Mouse (Mus musculus) frontal cortex, adult (tissue): ENCODE data around the gene Fbxl18.
"Not testable (repeated sequence)": the region's sequence is repeated elsewhere in the genome, so short reads cannot be mapped to it uniquely, and the experiment has no call there.

ENCODE experiments used
- ATAC-seq: cut with Nextera tagmentation; 2 replicates; pipeline ENCODE4 v1.9.2; 2017; ENCODE audit warnings: mild to moderate bottlenecking, moderate library complexity, mixed read lengths; ENCODE audit not compliant: low TSS enrichment

Fbxl18 gene

GRCm38 (mm10) chr5:142900651-142901050, 5.4 kb upstream of the Fbxl18 start:
- no peak for ATAC-seq

GRCm38 (mm10) chr5:142899932-142900533, 4.8 kb upstream of the Fbxl18 start:
- no peak for ATAC-seq

GRCm38 (mm10) chr5:142899057-142899601, 3.9 kb upstream of the Fbxl18 start:
- peak; percentile 69 for ATAC-seq

DNA sequence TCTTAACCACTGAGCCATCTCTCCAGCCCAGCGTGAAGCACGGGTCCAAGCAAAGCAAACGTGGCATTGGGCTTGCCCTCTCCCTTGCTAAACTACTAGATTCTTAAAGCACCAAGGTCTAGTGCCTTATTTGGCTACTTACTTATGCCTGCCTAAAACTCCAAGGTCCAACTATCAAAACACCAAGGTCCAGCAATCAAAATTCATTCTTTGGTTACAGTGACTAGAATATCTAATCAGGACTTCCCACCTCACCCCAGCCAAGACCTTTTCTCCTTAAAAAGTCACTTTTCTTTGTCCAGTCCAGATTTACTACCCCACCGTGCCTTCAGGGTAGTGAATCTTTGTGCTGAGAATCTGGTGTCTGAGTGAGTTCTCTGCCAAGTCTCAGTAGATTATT, 3.1 kb upstream of the Fbxl18 start:
- ATAC-seq = no peak

GRCm38 (mm10) chr5:142897568-142898248, 2.5 kb upstream of the Fbxl18 start:
- ATAC-seq = no peak

- no peak for ATAC-seq
These were observed 1.5 kb upstream of the Fbxl18 start for GRCm38 (mm10) chr5:142896713-142897112.

GRCm38 (mm10) chr5:142896192-142896591, 971 bp upstream of the Fbxl18 start:
- ATAC-seq = no peak

- no peak for ATAC-seq
These were observed 3.8 kb downstream of the Fbxl18 start for GRCm38 (mm10) chr5:142891396-142891795.

DNA sequence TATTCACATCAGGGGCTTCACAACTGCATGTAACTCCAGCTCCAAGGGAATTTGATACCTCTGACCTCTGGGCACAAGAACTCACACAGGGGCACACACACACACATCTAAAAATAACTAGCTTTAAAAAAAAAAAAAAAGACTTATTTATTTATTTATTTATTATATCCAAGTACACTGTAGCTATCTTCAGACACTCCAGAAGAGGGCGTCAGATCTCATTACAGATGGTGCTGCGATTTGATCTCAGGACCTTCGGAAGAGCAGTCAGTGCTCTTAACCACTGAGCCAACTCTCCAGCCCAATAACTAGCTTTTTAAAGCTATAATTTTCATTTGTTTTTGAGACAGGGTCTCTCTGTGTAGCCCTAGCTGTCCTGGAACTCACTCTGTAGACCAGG, 7.7 kb downstream of the Fbxl18 start:
- ATAC-seq = not testable (repeated sequence)

GRCm38 (mm10) chr5:142886761-142887160, 8.5 kb downstream of the Fbxl18 start:
- ATAC-seq = no peak

- ATAC-seq = no peak
These were observed 9.0 kb downstream of the Fbxl18 start for GRCm38 (mm10) chr5:142886181-142886580.

DNA sequence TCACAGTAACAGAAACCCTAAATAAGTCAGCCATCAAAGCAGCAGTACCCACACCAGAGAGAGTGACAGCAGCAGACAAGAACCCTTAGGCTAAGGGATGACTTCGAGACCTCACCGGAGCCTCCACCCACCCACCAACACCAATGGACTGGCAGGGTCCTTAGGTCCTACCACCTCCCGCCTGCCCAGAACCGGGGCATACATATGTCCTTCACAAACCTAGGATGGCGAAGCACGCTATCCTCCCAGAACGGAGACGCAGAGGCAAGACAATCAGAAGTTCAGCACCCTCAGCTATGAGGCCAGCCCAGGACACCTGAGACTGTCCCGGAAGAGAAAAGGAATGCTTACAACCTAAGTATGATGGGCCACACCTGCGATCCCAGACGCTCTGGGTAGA, 12.8 kb downstream of the Fbxl18 start:
- ATAC-seq = no peak

DNA sequence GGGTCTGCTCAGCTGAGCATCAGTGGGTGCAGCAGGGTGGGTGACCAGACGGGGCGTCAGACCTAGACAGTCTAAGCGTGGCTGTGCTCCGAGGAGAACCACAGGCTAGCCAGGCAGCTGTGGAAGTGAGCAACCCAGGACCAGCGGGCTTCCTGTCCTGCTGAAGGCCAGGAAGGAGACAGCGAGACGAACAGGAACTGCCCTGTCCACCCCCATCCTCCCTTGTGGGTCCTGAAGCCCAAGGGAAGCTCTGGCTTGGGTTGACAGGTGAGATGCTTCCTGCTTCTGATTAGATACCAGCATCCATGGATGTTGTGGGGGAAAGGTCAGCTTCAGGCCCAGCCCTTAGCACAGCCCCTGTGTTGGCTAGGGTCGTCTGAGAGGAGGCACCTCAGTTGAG, 13.3 kb downstream of the Fbxl18 start:
- no peak for ATAC-seq

DNA sequence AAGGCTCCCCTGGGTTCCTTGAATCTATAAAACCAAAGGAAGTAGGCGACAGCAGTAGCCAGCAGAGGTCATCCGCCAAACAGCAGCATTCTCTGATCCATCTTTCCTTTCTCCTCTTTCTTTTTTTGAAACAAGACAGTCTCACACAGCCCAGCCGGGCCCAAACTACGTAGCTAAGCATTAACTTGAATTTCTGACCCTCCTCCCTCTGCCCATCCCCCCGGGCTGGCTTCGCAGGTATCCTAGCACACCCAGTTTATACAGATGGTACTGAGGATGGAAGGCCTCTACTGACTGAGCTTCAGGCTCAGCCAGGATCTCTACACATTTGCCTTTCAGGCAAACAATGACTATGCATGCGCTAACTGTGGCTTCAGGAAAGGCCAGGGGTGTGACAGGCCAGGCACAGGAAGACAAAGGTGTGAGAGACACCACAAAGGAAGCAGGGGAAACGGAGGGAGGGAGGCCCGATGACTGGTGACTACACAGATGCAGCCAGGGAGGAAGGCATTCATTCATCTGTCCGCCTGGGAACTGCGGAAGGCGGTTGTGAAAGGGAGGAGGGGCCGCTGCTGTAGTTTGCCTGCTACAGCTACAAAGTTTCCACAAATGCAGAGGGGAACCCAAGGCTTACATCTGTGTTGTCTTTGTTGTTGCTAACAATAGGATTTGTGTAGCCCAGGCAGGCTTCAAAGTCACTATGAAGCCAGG, 14.3 kb downstream of the Fbxl18 start:
- ATAC-seq = no peak

GRCm38 (mm10) chr5:142880246-142880645, 15.0 kb downstream of the Fbxl18 start:
- peak; percentile 55 for ATAC-seq

DNA sequence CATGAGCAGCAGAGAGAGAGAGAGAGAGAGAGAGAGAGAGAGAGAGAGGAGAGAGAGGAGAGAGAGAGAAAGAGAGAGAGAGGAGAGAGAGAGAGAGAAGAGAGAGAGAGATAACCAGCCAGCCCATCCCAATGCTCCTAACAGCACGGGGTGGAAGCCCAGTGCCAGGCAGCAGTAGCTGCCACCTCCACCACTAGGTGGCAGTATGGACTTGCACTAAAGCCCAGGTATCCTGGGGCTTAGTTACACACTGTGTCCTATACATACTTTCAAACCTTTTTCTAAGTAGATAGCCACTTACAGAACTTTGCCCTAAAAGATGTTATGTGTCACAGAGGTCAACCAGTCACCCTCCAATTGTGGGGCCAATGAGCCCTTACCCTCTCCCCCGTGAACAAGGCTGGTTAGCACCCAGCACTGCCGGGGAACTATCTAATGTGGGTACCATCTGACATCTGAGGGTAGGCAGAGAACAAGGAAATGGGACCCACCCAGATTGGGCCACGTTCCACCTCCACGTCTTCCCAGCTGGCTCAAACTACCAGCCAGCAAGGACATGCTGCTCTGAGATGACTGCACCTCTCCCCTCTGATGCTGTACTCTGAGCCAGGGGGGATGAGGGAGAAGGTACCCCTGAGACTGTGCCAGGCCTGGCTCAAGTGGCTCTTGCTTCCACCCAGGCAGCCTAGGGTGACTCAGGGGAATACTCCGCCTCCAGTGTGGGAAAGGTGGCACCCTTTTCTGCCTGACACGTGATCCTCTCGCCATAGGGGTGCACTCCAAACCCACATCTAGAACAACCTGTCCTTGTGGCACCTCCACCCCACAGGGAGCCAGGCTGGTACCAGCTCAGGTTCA, 15.7 kb downstream of the Fbxl18 start:
- ATAC-seq = peak; percentile 66

GRCm38 (mm10) chr5:142878570-142878969, 16.7 kb downstream of the Fbxl18 start:
- peak; percentile 50 for ATAC-seq

DNA sequence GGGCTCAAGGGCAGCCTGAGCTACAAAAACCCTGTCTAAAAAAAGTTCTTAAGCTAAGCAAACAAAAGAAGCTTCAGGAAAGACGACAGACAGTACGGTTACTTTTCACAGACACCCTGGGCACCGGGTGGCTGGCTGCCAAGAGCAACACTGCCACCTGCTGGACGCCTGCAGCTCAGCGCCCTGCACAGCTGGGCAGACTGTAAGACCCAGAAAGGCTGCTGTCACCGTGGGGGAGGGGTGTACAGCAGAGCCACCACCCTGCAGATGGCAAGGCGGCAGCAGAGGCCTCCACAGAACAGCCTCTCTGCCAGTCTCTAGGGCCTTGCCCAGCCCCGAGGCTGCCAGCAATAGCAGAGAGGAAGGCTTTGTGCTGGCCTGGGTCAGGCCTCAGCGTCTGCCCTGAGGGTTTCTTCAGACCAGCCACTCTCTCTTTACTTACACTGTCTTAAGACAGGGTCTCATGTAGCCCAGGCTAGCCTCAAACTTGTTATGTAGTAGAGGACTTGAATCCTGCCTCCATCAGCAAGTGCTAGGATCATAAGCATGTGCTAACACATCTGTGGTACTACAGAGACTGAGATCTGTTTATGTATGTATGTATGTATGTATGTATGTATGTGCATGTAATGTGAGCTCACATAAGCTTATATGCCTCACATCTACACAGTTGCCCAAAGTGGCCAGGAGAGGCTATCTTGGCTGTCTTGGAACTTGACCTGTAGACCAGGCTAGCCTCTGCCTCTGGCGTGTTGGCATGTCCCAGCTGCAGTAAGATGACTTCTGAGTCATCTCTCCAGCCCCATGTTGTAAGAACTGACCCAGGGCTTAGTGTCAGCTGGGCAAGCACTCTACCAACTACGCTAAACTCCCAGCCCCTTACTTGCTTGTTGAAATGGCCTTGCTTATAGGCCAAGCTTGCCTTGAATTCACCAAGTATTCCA, 17.6 kb downstream of the Fbxl18 start:
- peak; percentile 56 for ATAC-seq

DNA sequence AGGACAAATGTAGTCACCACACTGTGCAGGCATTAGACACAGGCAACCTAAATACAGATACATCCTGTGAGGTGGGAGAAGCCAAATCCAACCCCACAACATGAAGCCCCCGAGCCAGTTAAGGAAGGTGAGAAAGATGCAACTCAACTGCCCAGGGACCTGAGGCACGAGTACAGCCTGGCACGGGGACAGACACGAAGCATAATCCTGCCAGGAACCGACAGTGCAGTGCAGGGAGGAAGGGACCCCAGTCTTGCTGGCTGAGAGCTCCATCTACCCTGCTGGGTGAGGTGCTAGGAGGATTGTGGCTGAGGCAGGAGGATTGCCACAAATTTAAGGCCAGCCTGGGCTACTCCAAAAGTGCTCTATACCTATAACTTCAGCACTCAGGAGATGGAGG, 18.3 kb downstream of the Fbxl18 start:
- no peak for ATAC-seq

- ATAC-seq = no peak
These were observed 19.7 kb downstream of the Fbxl18 start for GRCm38 (mm10) chr5:142875513-142875905.
